Mouse (Mus musculus) testis, adult 2 months (tissue): ENCODE results near the gene Mad2l1bp.

Source experiments
- CTCF ChIP-seq: fragments of 200-500 bp; IDR thresholded peaks from 2 replicates; pipeline ENCODE4 v1.5.1; 2012; ENCODE audit warnings: low read depth, mild to moderate bottlenecking, inconsistent platforms, low read length, moderate library complexity; ENCODE audit not compliant: control insufficient read depth, insufficient read depth, insufficient replicate concordance
- POLR2A ChIP-seq: fragments of 200-500 bp; IDR thresholded peaks from 2 replicates; pipeline ENCODE4 v1.6.1; 2012; ENCODE audit warnings: low read depth, mild to moderate bottlenecking, inconsistent platforms, low read length, moderate library complexity; ENCODE audit not compliant: control insufficient read depth

GRCm38 (mm10) chr17:46127814-46128493, 25.4 kb downstream of the Mad2l1bp start:
- TF ChIP-seq CTCF, result no peak
- TF ChIP-seq POLR2A, result no peak
